Mouse (Mus musculus): ENCODE measurements around the gene Tmprss13. TPM values are rescaled to one million over a fixed set of nuclear protein-coding genes. Genes with fewer than 3 reads are reported as not detected.
A peak's percentile ranks its signal among the peaks of the same experiment; 100 is the strongest.

The Tmprss13 gene
- under 1 TPM; 0.10 to 0.27 TPM for total RNA-seq (2021)
- long read RNA-seq, experiment 1 = 0 reads
- long read RNA-seq, experiment 2, partial matches to known transcripts = 0 of 1 reads
- long read RNA-seq, experiment 2, other reads (novel, unspliced or antisense) = 1 of 1 reads

DNA sequence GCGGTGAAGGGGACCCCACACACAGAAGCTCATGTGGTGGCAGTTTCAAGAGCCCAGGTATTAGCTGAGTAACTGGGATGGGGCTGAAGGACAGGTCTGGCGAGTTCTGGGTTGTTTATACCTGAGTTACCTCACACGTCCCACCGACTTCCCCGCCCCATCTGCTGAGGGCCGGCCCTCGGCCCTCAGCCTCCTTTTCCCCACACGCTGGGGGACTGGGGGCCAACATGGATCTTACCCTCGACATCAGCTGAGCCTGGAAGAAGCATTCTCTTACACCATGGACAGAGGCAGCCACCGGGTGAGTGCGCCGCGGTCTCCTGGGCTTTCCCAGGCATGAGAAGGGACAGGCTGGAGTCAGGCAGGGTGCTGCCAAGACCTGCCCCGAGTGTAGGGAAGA, at the start of gene Tmprss13:
Gene Tmprss13 (plus strand): TSS at position 246 of the 400 bp plus-strand sequence.
- no peak for DNase-seq (ENCODE audit: low spot score in 2 of 2)

DNA sequence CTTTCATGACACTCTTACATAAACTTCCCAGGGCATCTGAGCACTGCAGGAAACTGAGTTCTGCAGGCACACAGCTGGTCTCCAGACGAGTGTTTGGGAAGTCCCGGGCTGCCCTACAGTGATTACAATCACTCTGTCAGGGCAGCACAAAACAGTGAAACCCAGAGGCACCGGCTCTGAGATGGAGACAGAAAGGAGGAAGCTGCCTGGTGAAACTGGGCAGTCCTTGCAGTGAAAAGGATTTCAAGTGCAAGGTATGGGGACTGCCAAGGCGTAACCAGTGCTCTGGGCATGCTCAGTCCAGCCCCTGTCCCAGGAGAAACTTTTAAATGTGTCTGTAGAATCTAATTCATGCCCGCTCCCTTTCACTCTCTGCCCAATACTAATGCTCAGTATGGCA, 46.7 kb upstream of the Tmprss13 start:
- DNase-seq (ENCODE audit: low spot score in 2 of 2) = no peak

DNA sequence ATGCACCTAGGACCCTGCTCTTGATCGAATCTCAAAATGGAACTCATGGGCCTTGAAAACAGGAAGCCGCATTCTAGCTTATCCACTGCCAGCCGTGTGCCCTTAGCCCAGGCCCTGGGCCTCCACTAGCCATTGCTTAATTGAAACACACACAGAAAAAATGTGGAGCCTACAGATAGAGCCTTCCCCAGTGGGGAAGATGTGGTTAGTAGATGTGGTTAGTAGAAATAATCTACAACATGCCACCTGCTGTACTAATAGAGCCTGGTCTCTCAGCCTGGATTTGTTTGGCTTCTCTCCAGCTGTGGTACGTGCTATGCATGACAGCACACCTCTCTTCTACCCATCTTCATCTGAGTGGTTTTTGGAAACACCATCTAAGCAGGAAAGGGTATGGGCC, 44.7 kb upstream of the Tmprss13 start:
- no peak for DNase-seq (ENCODE audit: low spot score in 2 of 2)

DNA sequence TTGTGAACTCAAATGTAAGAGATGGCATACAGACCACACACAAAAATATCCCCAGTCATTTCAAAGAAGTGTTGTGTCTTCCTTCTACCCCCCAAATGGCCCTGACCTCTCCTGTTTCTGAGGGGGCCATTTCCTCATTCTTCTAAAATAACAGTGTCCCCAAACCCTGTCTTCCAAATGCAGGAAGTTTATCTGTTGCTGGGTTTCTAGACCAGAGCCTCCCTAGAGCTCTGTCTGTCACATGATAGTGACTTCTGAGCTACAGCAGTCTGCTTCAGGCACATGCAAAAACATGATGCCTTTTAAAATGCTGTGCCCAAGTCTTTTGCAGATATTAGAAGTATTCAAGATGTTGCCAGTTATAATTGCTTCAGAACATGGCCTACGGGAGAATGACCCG, 44.3 kb upstream of the Tmprss13 start:
- DNase-seq (ENCODE audit: low spot score in 2 of 2) = no peak

DNA sequence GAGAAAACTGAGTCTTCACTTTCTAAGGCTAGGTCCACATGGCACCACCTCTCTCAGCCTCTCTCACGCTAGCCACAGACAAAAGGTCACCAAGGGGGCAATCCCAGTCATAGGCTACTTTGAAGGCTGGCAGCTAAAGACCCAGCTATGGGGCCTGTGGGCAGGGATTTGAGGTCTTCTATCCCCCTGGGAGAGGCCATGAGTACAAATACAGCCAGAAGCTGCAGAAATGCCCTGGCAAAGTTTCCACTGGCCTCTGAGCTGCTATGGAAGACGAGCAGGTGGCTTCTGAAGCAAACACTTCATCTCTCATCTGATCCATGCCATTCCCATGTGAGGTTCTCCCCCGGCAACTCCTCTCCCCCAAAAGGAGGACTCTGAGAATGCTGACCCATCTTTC, 38.8 kb upstream of the Tmprss13 start:
- no peak for DNase-seq (ENCODE audit: low spot score in 2 of 2)

DNA sequence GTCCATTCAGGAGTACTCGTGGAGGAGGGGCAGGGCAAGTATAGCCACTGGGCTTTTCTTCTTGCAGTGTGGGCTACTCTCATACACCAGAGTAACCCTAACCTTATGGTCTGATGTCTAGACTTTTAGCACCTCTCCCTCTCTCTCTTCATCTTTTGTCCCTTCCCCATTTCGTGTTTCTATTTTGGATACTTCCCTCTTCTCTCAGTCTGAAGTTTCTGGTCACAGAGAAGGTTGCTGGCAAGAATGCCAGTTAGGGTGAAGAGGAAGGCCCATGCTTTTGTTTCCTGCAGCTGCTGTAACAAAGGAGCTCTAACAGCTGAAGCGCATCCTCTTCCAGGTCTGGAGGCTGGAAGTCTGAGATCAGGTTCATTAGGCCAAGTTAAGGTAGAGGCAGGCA, 38.0 kb upstream of the Tmprss13 start:
- DNase-seq (ENCODE audit: low spot score in 2 of 2) = no peak

DNA sequence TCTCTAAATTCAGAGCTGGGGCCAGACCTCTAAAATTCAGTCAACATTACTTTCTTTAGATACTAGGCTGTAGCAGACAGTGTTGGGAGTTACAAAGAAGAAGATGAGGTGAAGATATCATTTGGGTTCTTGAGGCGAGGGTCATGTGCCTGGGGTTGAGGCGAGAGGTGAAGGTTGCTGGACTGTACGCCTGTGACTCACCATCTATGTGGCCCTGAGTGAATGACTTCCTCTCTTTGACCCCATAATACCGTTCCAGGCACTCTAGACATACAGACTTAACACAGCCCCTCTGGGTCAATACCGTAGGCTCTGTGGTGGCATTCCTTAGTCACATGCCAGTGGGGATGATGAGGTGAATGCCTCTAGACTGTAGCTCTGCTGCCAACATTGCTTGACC, 36.4 kb upstream of the Tmprss13 start:
- DNase-seq (ENCODE audit: low spot score in 2 of 2) = no peak

DNA sequence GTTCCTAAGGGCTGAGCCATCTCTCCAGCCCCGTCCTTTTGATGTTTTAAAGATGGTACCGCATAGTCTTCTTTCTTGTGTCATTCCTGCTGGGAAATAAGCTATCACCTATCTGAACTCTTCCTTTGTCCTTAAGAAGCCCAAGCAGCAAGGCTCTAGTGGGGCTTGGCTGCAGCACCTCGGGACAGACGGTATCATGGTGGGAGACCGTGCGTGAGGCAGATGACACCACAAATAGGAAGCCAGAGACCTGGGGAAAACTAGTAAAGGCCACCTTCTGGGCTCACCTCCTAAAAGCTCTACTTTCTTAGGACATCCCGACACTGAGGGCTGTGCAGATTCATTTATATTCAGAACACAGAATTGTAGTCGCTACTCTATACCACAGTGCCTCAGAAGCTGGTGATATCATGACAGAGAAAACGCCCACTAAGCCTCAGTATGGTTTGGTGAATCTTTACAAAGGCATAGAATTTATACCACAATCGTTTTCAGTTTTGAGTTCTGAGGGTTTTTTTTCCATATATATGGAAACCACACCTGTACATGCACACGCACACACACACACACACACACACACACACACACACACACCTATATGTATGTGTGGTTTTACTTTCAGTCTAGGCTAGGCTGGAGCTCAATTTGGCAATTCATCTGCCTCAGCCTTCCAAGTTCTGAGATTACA, 27.3 kb upstream of the Tmprss13 start:
- DNase-seq (ENCODE audit: low spot score in 2 of 2) = no peak

DNA sequence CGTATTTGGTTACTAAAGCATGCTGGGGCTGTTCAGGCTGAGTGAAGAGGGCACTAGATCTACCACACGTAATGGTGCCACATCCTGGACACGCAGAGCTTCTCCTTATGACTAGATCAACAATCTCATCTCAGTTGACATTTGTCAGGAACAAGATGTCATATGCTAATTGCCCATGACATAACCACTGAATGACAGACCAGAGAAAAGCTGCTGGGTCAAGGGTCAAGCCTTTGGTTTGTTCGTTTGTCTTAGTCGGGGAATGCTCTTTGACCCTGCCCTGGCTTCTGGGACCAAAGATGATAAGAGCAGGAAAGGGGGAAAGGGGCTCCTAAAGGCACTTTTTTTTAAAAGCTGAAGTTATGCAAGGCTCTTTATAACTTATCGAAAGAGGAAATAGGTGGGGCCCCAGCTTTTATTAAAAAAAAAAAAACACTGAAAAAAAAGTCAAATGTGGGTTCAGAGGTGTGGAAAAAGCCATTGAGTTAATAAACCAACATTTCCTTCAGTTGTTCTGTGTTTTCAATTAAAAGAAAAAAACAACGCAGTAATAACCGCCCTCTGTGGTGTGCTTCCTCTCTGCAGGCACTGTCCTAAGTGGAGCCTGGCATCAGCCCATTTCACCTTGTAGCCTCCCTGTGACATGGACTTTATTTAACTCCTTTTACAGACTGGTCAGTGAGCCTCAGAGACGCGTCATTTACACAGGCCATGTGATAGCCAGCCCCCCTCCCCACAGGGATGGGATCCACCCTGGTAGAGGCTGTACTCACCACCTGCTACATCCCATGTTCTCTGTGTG, 24.5 kb upstream of the Tmprss13 start:
- no peak for DNase-seq (ENCODE audit: low spot score in 2 of 2)

DNA sequence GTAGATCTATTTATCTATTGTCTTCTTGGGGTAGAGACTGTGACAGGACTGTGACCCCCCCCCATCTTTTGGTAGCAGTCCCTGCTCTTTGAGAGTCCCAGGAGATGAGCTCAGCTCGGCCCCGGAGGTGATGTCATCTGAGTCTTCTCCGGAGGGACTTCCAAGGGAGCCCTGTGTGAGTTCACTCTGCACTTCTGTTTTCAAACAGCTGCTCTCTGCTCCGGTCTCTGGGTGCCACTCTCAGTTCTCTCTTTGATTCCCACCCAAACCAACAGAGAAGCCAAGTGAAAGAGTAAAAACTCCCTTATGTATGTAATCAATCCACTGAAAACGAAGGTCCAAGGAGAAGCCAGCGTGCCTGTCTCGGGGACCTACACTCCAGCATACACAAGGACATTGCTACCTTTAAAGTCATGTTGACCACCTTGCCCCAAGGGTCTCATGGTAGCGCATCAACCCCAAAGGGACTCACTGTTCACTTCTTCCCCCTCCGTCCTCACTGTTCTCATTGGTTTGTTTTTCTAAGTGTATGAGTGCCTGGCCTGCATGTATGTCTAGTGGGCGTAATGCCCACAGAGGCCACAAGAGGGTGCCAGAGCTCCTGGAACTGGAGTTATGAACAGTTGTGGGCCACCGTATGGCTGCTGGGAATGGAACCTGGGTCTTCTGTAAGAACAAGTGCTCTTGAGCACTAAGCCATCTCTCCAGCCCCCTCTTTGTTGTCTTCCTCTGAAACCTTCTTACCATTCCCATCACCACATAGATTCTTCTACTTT, 19.5 kb upstream of the Tmprss13 start:
- DNase-seq (ENCODE audit: low spot score in 2 of 2) = peak in 1 of 2 experiments; percentile 47

DNA sequence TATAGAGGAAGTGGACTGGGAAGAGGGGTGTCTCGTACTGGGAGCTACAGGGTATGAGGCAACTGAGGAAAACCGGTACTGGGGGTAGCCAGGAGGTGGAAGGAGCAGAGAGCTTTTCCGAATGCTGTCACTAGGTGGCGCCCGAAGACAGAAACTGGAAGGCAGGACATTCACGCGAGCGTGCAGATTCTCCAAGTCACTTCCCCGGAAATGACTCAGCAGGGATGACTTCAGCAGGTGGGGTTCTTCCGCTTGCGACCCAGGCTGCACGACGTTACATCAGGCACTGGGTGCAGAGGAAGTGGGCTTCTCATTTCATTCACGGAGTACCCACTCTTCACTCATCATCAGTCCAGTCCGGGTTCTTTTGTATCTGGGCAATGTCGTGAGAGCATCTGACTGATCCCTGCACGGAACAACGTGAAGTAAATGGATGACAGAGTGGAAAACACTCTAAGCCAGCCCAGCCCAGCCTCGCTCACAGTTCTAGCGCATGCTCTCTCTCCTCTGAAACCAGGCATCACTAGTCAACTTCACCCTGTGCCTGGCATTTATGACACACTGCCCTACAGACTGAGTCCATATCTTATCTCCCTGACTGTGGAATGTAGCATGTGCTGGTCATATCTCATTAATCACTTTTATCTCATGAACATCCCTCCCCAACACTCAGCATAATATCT, 18.3 kb upstream of the Tmprss13 start:
- DNase-seq (ENCODE audit: low spot score in 2 of 2) = peak; percentile 95 to 96

DNA sequence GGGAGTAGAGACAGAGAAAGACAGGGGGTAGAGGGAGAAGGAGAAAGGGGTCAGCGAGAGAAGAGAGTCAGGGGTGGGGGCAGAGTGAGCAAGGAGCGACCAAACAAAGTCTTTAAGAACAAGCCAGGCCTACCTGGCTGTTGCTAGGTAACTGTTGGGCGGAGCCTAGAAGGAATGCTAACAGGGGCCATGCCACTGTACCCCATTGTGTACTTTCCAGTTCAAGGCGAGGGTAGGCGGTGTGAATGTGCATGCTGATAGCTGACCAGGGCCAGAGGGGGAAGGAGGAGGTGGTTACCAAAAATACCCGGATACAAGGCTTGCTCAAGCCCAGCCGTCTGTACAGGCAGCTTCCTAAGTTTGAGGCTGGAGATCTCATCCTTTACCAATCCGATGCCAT, 17.1 kb upstream of the Tmprss13 start:
- no peak for DNase-seq (ENCODE audit: low spot score in 2 of 2)

DNA sequence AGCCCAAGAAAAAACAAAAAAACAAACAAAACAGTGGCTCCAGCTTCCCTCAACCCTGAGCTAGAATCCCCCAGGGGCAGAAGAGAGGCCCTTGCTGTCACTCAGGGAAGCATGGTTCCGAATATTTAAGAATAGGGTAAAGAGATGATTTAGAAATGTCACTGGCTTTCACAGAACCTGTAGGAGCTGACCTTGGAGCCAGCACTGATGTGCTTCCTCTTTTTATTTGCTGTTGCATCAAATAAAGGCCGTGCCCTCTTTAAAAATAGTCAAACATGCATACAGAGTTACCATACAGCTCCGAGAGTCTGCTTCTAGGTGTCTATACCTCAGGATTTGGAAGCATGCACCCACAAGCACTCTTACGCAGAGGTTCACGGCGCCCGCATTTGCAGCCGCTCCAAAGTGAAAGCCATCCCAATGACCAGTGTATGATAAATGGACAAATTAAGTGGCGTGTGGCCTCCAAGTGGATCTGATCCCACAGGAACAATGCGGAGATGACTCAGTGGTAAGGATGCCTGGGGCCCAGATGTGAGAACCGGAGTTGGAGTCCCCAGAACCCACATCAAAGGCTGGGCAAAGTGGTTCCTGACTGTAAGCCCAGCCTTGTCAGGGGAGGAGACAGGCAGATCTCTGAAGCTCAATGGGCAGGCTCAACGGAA, 12.0 kb upstream of the Tmprss13 start:
- DNase-seq (ENCODE audit: low spot score in 2 of 2) = no peak

DNA sequence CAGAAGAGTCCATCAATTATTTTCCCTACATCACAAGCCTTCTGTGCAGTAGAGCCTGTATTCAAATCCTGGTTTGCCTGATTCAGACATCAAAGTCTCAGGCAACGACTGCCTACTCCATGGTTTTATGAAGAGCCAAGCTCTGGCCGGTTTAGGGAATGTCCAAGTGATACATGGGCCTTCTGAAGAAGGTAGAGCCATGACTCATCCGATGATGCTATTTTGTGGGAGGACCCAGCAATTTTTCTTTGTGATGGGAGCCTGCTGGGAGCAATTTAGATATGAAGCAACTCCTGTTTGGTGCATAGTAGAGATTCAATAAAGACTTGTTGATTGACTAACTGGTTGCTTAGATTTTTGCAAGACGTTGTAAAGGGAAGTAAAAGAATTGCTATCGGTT, 10.4 kb upstream of the Tmprss13 start:
- no peak for DNase-seq (ENCODE audit: low spot score in 2 of 2)

DNA sequence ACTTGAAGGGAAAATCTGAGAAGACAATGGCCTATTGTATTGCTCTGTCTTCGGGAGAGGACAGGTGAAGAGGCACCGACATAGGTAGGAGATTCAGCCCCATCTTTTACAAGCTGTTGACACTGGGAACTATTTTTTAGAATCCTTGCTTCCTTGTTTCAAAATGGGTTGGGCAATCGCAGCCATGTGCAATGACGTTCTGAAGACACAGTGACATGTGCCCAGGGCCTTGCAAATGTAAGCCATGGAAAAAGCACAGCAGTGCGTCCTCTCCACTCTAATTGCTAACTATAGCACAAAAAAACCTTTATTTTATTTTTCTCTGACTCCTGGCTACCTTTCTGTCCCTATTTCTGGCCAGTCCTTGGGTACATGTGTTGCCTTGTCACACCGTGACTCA, 7.0 kb upstream of the Tmprss13 start:
- DNase-seq (ENCODE audit: low spot score in 2 of 2) = no peak

DNA sequence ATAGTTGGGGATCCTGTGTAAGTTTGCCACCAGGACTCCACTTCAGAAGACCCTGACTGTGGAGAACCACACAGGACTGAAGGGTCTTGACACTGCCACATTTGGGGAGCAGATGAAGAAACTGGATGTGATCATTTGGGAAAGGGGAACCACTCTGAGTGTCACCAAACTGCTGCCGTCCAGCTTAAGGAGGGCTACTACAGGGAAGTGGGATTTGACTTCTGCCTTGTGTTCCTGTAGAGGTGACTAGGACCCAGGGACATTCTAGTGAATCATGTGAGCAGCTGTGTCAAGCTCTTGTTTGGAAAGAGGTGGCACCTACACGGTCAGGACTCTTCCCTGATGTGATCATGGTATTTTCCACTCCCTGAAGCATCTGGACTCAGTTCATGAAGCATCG, 5.0 kb upstream of the Tmprss13 start:
- no peak for DNase-seq (ENCODE audit: low spot score in 2 of 2)

DNA sequence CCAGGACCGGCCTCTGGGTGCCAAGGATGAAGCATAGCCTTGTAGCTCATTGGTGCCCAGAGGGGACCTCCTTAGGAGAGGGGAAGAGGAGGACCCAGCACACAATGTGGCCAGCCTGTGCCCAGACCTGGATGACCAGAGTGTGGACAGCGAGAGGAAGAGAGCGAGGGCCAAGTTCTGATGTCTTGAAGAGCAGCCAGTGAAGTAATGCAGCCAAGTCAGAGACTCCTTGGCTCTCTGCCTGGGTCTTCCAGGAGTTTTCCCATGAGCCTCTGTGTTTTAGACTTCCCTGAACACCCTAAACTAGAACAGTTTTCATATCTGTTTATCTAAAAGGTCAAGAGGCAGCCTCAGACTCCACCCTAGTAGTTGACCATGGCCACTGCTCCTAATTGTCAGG, 1.3 kb upstream of the Tmprss13 start:
- DNase-seq (ENCODE audit: low spot score in 2 of 2) = no peak

DNA sequence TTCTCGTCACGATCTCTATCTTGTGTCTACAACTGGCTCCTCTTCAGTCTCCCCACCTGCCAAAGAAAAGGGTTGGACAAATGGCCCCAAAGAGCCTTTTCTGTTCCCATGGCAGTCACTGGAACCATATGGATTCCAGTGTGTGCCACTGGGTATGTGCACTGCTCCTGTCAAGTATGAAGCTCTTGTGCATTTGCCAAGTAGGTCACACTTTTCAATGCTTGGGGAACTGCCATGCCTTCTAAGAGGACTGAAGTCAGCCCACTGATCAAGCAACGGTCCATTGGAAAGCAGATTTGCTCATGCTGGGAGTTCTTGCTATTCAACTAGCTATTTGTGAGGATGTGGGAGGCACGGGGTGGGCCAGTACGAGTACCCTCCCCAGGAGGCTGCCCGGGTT, 2.6 kb downstream of the Tmprss13 start:
- no peak for DNase-seq (ENCODE audit: low spot score in 2 of 2)

DNA sequence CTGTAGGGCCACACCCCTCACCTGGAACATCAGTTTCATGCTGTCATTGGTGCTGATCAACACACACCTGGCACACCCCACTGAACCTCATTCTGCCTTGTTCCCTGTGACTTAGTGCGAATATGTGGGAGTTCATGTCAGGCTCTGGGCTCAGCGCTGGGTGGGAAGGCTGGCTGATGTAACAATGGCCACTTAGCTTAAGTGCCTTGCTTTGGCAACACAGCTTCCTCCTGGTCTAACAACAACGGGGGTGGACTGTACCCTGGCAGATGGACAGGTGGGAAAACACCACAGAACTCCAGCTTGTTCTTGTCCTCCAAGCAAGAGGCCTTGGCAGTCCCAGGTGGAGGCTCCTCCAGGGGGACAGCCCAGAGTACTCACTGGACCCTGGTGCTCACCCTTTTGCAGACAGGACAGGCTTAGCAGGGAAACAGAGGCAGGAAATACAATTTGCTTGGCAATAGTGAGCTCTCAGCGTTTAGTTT, 3.1 kb downstream of the Tmprss13 start:
- DNase-seq (ENCODE audit: low spot score in 2 of 2) = no peak

DNA sequence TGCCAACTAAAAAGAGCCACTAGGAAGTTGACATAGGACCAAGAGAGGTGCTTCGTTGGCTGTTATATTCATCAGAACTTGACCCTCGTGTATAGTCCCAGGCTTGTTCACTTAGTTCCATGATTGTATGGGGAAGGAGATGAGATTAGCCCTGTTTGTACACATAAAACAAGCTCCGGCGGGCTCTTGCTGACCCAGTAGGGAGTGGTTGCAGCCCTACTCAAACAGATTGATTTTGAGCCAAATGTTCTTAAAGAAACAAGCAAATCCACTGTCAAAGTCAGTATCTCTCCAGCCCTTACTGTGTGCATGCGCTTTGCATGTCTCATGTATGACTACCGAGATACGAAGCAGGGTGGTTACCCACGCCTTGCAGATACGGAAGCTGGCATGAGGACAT, 7.5 kb downstream of the Tmprss13 start:
- no peak for DNase-seq (ENCODE audit: low spot score in 2 of 2)

Data from adrenal gland, adult 18-20 months (tissue).